ENCODE assay signal across 8 mouse cellular contexts in the genomic region with DNA sequence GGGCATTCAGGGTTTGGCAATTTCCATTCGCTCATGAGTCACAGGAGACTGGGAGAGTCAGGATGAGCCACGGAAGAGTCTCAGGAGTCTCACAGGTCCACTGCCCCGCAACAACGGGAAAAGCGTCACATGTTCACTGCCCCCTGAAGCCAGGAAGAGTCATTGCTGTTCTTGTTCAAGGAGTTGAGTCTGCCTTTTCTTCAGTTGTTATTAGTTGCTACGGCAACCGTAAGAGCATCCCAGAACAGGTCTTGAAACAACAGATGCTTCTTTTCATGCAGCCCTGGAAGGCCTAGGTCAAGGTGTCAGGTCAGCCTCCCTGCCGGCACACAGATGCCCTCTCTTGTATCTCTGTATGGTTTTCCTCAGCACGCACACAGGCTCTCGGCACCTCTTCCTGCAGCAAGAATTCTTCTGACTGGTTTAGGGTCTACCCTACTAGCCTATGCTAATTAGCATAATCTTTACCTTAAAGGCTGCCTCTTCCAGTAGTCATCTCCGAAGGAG. TPM values are rescaled to one million over a fixed set of nuclear protein-coding genes. Genes with fewer than 3 reads are reported as not detected.
DNase-seq lines count a peak whose midpoint lies in the region; ATAC-seq and TF ChIP-seq lines count a peak whose summit lies in the region.

No protein-coding gene starts in this region.

- no peak for TF ChIP-seq CTCF in E14TG2a.4 (conservative IDR thresholded peaks at IDR 0.05; ENCODE audit: low read length)

- 32% methylated on average over 11 of the region's 11 CpGs for WGBS in forebrain, embryonic 12.5 days

- H3K4me2 ChIP-seq in forebrain, embryonic 12.5 days = no peak overlapping the region

- peak; percentile 39; the same call in 1 of the 2 replicates for ATAC-seq in forebrain, embryonic 12.5 days (ENCODE audit: low FRiP score)
- ATAC-seq in erythroid progenitor cell, adult 5-6 weeks (replicated peaks; ENCODE audit: low FRiP score, poor library complexity, severe bottlenecking) = no peak
- ATAC-seq in megakaryocyte, adult 5-6 weeks (ENCODE audit: poor library complexity, severe bottlenecking) = no peak

- peak overlapping the region; percentile 61 for H3K4me3 ChIP-seq in E14TG2a.4 (replicated peaks; ENCODE audit: low read length)
- H3K4me3 ChIP-seq in forebrain, embryonic 12.5 days (replicated peaks) = no peak overlapping the region

- peaks cover 25% of the 10 kb centered on the region; the same call in 1 of the 2 replicates for H3K36me3 ChIP-seq in E14TG2a.4 (ENCODE audit: insufficient read depth, low read length)
- peaks cover 7% of the 10 kb centered on the region; the same call in 1 of the 2 replicates for H3K36me3 ChIP-seq in forebrain, embryonic 12.5 days (replicated peaks)

- H3K4me1 ChIP-seq in E14TG2a.4 (replicated peaks; ENCODE audit: low read depth, low read length) = peaks cover 87% of the 10 kb centered on the region
- peaks cover 38% of the 10 kb centered on the region for H3K4me1 ChIP-seq in forebrain, embryonic 12.5 days

- DNase-seq in 3T3-L1 (ENCODE audit: low read depth, low spot score) = peak; percentile 56
- peak; percentile 75 for DNase-seq in mesoderm, embryonic 11.5 days (ENCODE audit: low read depth, low spot score)
- no peak for DNase-seq in urinary bladder, postnatal 10 days (ENCODE audit: low spot score)
- no peak for DNase-seq in layer of hippocampus, postnatal 25 days (ENCODE audit: extremely low spot score in 1 of 2, low spot score in 1 of 2)

- no peaks in the 10 kb centered on the region for H3K27me3 ChIP-seq in E14TG2a.4 (ENCODE audit: insufficient read depth, low read length)
- no peaks in the 10 kb centered on the region for H3K27me3 ChIP-seq in forebrain, embryonic 12.5 days

- H3K27ac ChIP-seq in forebrain, embryonic 12.5 days = no peak overlapping the region

- H3K9me3 ChIP-seq in E14TG2a.4 (ENCODE audit: low read length) = no peaks in the 10 kb centered on the region
- H3K9me3 ChIP-seq in forebrain, embryonic 12.5 days = no peaks in the 10 kb centered on the region

- H3K9ac ChIP-seq in forebrain, embryonic 12.5 days = no peak overlapping the region

RNA-seq across cellular contexts. Expression of gene Ano6, which starts 36.9 kb away (rescaled TPM):
- 34.6 and 36.3 TPM in 2 replicates for polyA plus RNA-seq in forebrain, embryonic 12.5 days (2016; fragmentation: Nextera tagmentation; extraction: Ambion mirVana)
- total RNA-seq in erythroid progenitor cell, adult 5-6 weeks (2015; ENCODE audit: low replicate concordance) = 23.1 and 28.1 TPM in 2 replicates
- total RNA-seq in erythroid progenitor cell, adult 5-6 weeks (2017; ENCODE audit: low replicate concordance) = 9.4 and 9.5 TPM in 2 replicates
- 10 to 100 TPM; 20.7 to 23.9 TPM for total RNA-seq in layer of hippocampus, postnatal 25 days (2021)
- 32.6 and 39.0 TPM in 2 replicates for total RNA-seq in megakaryocyte, adult 5-6 weeks (2015)
- total RNA-seq in megakaryocyte, adult 5-6 weeks (2017) = 46.7 and 47.2 TPM in 2 replicates

Comparison
In these comparisons a context has a peak if more than half of its experiments do, and no peak if none do; other contexts are left out.
1. DNase-seq: peak in 3T3-L1 (single experiment) and mesoderm, embryonic 11.5 days (single experiment); none in urinary bladder, postnatal 10 days (single experiment) and layer of hippocampus, postnatal 25 days (0 of 2).